Mouse (Mus musculus) stomach, embryonic 14.5 days (tissue): ENCODE measurements around the gene Brd2. TPM values are rescaled to one million over a fixed set of nuclear protein-coding genes. Genes with fewer than 3 reads are reported as not detected.
A peak's percentile ranks its signal among the peaks of the same experiment; 100 is the strongest.

Source experiments
- ATAC-seq: fragments of 200-750 bp; cut with Nextera tagmentation; 2 replicates; pipeline ENCODE4 v1.8.0; 2017; ENCODE audit warnings: low read depth, moderate TSS enrichment; ENCODE audit not compliant: insufficient number of reproducible peaks, insufficient read depth, low FRiP score
- H3K27ac ChIP-seq: fragments of 300-500 bp; sonication (generic); 2 replicates; pipeline ENCODE4 v1.5.1; 2014; ENCODE audit warnings: mild to moderate bottlenecking, low read length, moderate library complexity, mixed read lengths
- H3K27me3 ChIP-seq: fragments of 300-500 bp; sonication (generic); 2 replicates; pipeline ENCODE4 v1.6.1; 2014; ENCODE audit warnings: low read length, control low read depth, mixed read lengths; ENCODE audit not compliant: control insufficient read depth, insufficient read depth
- H3K36me3 ChIP-seq: fragments of 300-500 bp; sonication (generic); 2 replicates; pipeline ENCODE4 v1.6.1; 2014; ENCODE audit warnings: mild to moderate bottlenecking, control low read depth, low read length, moderate library complexity, mixed read lengths; ENCODE audit not compliant: control insufficient read depth, insufficient read depth
- H3K4me1 ChIP-seq: fragments of 300-500 bp; sonication (generic); 2 replicates; pipeline ENCODE4 v1.6.1; 2014; ENCODE audit warnings: low read length, control low read depth, mixed read lengths; ENCODE audit not compliant: control insufficient read depth, insufficient read depth
- H3K4me2 ChIP-seq: fragments of 300-500 bp; sonication (generic); replicated peaks from 2 replicates; pipeline ENCODE4 v1.6.1; 2014; ENCODE audit warnings: low read depth, low read length, control low read depth
- H3K4me3 ChIP-seq: fragments of 300-500 bp; sonication (generic); 2 replicates; pipeline ENCODE4 v1.5.1; 2014; ENCODE audit warnings: low read depth, low read length, control low read depth
- H3K9ac ChIP-seq: fragments of 300-500 bp; sonication (generic); replicated peaks from 2 replicates; pipeline ENCODE4 v1.6.1; 2014; ENCODE audit warnings: low read depth, mild to moderate bottlenecking, control low read depth, low read length, moderate library complexity, mixed read lengths
- H3K9me3 ChIP-seq: fragments of 300-500 bp; sonication (generic); 2 replicates; pipeline ENCODE4 v1.6.1; 2016; ENCODE audit warnings: low read depth, low read length, control low read depth; ENCODE audit not compliant: control insufficient read depth
- WGBS: fragments of 180-500 bp; shearing (Covaris S2); extraction: QIAGEN DNeasy Blood & Tissue Kit; methylation state at CpG from one replicate; pipeline ENCODE4 v1.1.7; 2014; 5-methylcytosine and 5-hydroxymethylcytosine counted together
- polyA plus RNA-seq: library from polyadenylated mRNA; unstranded; fragments of >200 nt; fragmentation: Nextera tagmentation; extraction: Ambion mirVana; gene quantifications from 2 replicates; pipeline ENCODE4 v1.2.1, GENCODE M21; 2014

Brd2 gene
- polyA plus RNA-seq, 1 experiment from 2014 or later: 150 TPM

DNA sequence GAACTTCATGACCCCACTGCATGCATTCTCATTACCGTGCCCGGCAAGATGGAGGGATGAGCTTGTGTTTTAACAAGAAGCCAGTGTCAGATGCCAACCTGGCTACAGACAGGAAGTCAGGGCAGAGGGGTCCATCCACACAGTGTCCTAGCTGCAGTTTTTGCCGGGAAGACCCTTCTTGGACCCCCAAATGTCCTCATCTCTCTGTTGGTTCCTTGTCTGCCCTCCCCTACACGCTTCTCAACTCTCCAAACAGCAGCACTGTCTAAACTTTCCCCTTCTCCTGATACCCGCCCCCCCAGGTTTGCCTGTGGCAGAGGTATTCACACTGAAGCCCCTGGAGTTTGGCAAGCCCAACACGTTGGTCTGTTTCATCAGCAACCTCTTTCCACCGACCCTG is 15.2 kb upstream of the Brd2 start:
- no peak overlapping the region for H3K4me3 ChIP-seq
- 61% methylated on average over 7 of the region's 7 CpGs for WGBS
- no peaks in the 10 kb centered on the region for H3K9me3 ChIP-seq
- H3K27me3 ChIP-seq: peaks cover 7% of the 10 kb centered on the region; the same call in 1 of the 2 replicates
- ATAC-seq: no peak
- H3K27ac ChIP-seq: no peak overlapping the region
- H3K4me2 ChIP-seq: no peak overlapping the region
- no peaks in the 10 kb centered on the region; the same call in 1 of the 2 replicates for H3K4me1 ChIP-seq
- no peaks in the 10 kb centered on the region for H3K36me3 ChIP-seq
- H3K9ac ChIP-seq: no peak overlapping the region

DNA sequence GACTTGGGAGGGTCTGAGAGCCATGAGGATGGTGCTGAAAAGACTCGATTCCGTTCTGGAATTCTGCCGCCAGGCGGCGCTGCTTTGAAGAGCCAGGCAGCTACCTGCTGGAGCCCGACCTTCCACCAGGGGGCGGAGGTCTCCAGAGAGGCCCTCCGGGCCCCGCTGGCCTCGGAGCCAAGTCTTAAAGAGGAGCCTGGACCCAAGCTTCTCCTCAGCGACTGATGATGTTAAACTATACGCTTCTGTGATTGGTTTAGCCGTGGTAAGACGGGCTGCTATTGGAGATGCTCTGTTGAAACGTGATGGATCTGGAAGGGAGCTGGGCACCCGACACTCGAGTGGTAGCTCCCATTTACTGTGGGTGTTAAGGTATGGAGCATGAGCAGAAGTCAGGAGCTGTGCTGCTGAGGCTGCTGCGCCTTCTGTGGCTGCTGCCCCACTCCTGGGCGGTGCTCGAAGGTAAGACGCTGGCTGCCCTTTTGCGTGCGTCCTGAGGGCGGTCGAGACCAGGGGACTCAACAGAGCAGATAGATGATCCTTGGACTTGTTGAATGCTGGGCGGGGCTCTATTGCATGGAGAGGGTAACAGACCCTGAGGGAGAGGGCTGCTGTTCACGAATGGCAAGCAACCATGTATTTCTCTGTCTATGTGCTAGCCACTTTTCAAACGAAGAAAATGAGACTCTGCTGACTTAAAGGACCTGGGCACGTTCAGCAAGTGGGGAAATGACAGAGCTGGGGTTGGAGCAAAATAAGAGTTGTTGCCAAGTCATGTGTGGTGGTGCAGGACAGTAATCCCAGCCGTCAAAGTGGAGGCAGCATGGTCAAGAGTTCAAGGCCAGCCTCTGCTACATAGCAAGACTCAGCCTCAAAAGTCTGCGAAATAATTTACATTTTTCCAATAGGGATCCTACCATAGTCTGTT is 13.1 kb upstream of the Brd2 start:
- H3K4me3 ChIP-seq: peak overlapping the region; percentile 23
- H3K4me2 ChIP-seq: peak overlapping the region; percentile 49
- H3K27me3 ChIP-seq: 0 out of 2 replicates have a peak, but pooled peaks cover 4% of the 10 kb centered on the region
- ATAC-seq: peak; percentile 96
- H3K9me3 ChIP-seq: no peaks in the 10 kb centered on the region
- WGBS: 6% methylated on average over 31 of the region's 31 CpGs
- no peaks in the 10 kb centered on the region; the same call in 1 of the 2 replicates for H3K4me1 ChIP-seq
- H3K9ac ChIP-seq: no peak overlapping the region
- no peak overlapping the region for H3K27ac ChIP-seq
- H3K36me3 ChIP-seq: no peaks in the 10 kb centered on the region

DNA sequence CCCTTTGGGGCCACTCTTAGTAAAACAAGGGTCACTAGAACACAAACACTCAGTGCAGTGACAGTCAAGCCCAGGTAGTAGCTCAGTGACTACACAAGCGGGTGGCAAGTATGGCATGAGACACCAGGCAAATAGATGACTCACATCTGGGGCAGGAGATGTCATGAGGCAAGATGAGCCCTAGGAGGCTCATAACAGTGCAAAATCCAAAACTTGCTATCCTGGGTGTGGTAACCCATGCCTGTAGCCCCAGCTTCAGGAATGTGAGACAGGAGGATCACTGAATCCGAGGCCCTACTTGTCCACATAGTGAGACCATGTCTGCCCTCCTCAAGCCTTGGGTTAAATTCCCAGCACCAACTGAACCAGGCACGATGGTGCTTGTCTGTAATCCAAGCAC is 12.0 kb upstream of the Brd2 start:
- ATAC-seq: no peak
- no peaks in the 10 kb centered on the region for H3K4me1 ChIP-seq
- no peak overlapping the region for H3K4me3 ChIP-seq
- H3K9ac ChIP-seq: no peak overlapping the region
- WGBS: 86% methylated on average over 3 of the region's 3 CpGs
- 0 out of 2 replicates have a peak, but pooled peaks cover 4% of the 10 kb centered on the region for H3K27me3 ChIP-seq
- H3K27ac ChIP-seq: no peak overlapping the region
- H3K36me3 ChIP-seq: no peaks in the 10 kb centered on the region
- no peak overlapping the region for H3K4me2 ChIP-seq
- H3K9me3 ChIP-seq: no peaks in the 10 kb centered on the region

GRCm38 (mm10) chr17:34133289-34133688 is 10.9 kb upstream of the Brd2 start:
- no peak for ATAC-seq
- Histone ChIP-seq H3K9me3 (no peaks in the 10 kb centered on the region), H3K27ac (no peak overlapping the region), H3K9ac (no peak overlapping the region), H3K27me3 (0 out of 2 replicates have a peak, but pooled peaks cover 2% of the 10 kb centered on the region), H3K4me2 (no peak overlapping the region), H3K4me3 (no peak overlapping the region), H3K36me3 (no peaks in the 10 kb centered on the region), H3K4me1 (peaks cover 7% of the 10 kb centered on the region)
- 77% methylated on average over 11 of the region's 11 CpGs for WGBS

DNA sequence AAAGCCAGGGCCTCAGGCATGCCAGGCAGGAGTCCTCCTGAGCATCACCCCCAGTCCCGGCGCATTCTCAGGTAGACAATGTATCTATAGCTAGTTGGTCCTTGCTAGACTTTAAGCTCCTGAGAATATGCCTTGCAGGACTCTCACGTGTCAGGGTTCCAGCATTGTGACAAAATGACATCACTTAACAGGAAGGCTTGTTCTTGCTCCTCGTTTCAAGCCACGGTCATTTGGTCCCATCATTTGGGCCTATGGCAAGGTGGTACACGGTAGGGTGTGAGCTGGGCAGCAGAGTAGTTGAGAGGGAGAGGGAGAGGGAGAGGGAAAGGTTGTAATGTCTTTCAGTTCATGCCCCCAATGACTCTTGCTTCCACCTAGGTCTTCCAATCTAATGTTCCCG is 9.5 kb upstream of the Brd2 start:
- ATAC-seq: no peak
- H3K36me3 ChIP-seq: no peaks in the 10 kb centered on the region
- no peaks in the 10 kb centered on the region for H3K27me3 ChIP-seq
- peaks cover 13% of the 10 kb centered on the region for H3K4me1 ChIP-seq
- no peaks in the 10 kb centered on the region for H3K9me3 ChIP-seq
- no peak overlapping the region for H3K4me3 ChIP-seq
- no peak overlapping the region for H3K9ac ChIP-seq
- no peak overlapping the region for H3K27ac ChIP-seq
- 78% methylated on average over 7 of the region's 7 CpGs for WGBS
- no peak overlapping the region for H3K4me2 ChIP-seq

DNA sequence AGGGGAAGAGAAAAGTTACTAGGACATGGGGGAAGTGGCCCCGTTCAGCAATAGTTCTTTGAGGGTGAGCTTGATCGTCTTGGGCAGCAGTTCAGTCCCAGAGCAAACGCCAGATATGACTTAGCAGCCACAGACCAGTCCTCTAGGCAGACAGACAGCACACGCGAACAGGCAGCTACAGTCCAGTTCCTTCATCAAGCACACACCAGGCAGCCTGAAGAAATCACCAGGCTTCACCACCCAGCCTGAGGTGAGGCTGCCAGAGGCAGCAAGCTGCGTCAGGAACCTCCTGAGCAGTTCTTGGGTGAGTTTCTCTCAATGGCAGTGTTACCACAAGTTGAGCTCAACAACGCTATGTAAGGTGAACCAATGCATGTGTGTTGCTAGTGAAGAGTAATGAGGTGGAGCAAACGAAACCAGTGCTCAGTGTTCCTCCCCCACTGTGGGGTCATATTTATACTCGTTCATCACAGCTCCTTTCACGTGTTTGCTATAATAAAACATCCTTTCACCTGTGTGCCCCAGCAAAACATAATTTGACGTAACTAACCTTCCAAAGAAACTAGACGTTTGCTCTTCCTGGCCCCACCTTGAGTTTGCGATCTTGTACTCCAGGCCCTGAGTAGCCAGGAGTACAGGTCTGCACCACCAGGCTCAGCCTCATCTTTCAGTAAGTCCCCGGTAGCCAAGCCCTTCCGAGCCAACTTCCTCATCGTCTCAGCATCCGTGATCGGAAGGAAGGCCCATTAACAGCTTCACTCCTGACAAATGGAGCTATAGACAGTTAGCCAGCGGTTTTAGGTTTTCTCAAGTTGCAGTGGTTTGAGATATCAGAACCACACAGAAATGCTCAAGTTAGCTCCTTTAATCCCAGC is 7.9 kb upstream of the Brd2 start:
- H3K27ac ChIP-seq: no peak overlapping the region
- peaks cover 13% of the 10 kb centered on the region for H3K4me1 ChIP-seq
- H3K36me3 ChIP-seq: no peaks in the 10 kb centered on the region
- ATAC-seq: no peak
- 63% methylated on average over 19 of the region's 19 CpGs for WGBS
- H3K4me3 ChIP-seq: no peak overlapping the region
- no peaks in the 10 kb centered on the region for H3K9me3 ChIP-seq
- H3K9ac ChIP-seq: no peak overlapping the region
- no peaks in the 10 kb centered on the region for H3K27me3 ChIP-seq
- H3K4me2 ChIP-seq: no peak overlapping the region

DNA sequence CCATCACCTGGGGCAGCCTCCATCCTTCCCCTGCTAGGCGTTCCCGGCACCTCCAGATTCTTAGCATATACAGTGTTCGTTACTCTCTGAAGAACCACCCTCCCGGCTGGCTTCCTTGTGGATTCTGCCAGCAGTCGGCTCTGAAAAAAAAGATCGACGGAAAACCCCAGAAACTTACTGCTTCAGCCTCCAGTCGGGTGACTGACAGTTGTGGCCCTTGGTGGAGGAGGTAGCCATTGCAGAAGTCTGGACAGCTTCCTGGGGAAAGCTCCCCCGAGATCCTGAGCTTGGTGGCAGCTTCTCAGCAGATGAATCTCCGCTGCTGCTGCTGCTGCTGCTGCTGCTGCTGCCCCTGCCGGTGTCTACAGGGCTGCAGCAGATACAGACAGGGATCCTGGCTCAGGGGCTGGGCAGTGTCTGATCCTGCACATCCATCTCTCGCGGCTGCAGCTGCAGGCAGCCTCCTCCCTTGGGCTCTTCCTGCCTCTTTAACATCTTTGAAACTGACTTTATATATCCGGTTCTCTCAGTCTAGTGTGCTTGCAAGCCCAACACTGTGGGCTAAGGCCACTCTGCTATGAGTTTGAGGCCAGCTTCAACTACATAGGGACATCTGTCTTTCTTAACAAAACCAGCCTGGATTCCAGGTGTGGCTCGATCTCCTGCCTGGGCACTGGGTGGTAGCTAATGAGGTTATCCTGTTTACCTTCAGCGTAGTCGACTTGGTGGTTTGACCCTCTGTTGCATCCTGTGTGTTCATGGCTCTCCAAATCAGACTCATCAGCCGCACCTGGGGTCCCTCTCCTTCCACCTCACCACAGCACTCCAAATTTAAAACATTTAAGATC is 6.7 kb upstream of the Brd2 start:
- 17% methylated on average over 18 of the region's 18 CpGs for WGBS
- Histone ChIP-seq H3K9ac (no peak overlapping the region), H3K4me3 (0 out of 2 replicates have a peak overlapping the region, but pooled peaks have one; percentile 4), H3K4me2 (peak overlapping the region; percentile 13; the same call in 1 of the 2 replicates), H3K27me3 (no peaks in the 10 kb centered on the region), H3K4me1 (peaks cover 13% of the 10 kb centered on the region), H3K27ac (peak overlapping the region; percentile 16; the same call in 1 of the 2 replicates), H3K9me3 (no peaks in the 10 kb centered on the region), H3K36me3 (no peaks in the 10 kb centered on the region)
- no peak for ATAC-seq
